ENCODE assay signal across 7 mouse cellular contexts in genomic region chr12:23010199-23010598, GRCm38 (mm10).
DNase-seq lines count a peak whose midpoint lies in the region; ATAC-seq and TF ChIP-seq lines count a peak whose summit lies in the region.
"Not testable (repeated sequence)": the region's sequence is repeated elsewhere in the genome, so short reads cannot be mapped to it uniquely, and the experiment has no call there.

No protein-coding gene starts in this region.

- H3K4me3 ChIP-seq in forebrain, postnatal 0 days (ENCODE audit: low read depth, low read length), result peak overlapping the region; percentile 30
- peak overlapping the region; percentile 54 for H3K4me3 ChIP-seq in liver, embryonic 12.5 days
- peak overlapping the region; percentile 38 for H3K4me3 ChIP-seq in midbrain, embryonic 15.5 days

- not testable (repeated sequence) for H3K27ac ChIP-seq in forebrain, postnatal 0 days (ENCODE audit: low read depth, low read length); liver, embryonic 12.5 days; midbrain, embryonic 15.5 days

- peak; percentile 60 for DNase-seq in embryo, embryonic 10 days (ENCODE audit: low spot score)
- DNase-seq in forebrain, postnatal 0 days, result peak; percentile 33
- DNase-seq in heart, postnatal 25 days (ENCODE audit: low spot score), result peak; percentile 1
- peak; percentile 20 for DNase-seq in kidney, postnatal 14 days
- peak; percentile 19 for DNase-seq in right cerebral cortex, postnatal 25 days

- TF ChIP-seq CTCF in forebrain, postnatal 0 days (IDR thresholded peaks at IDR 0.05; ENCODE audit: low read depth), result not testable (repeated sequence)

- intact Hi-C loops in heart, postnatal 25 days (cut with DNase I), result not testable (repeated sequence)

- H3K4me2 ChIP-seq in forebrain, postnatal 0 days (ENCODE audit: low read depth), result peak overlapping the region; percentile 34
- H3K4me2 ChIP-seq in liver, embryonic 12.5 days, result peak overlapping the region; percentile 60
- peak overlapping the region; percentile 41 for H3K4me2 ChIP-seq in midbrain, embryonic 15.5 days

- not testable (repeated sequence) for H3K36me3 ChIP-seq in forebrain, postnatal 0 days (ENCODE audit: insufficient read depth); liver, embryonic 12.5 days; midbrain, embryonic 15.5 days (replicated peaks)

- H3K9me3 ChIP-seq in forebrain, postnatal 0 days (ENCODE audit: low read length); liver, embryonic 12.5 days (replicated peaks); midbrain, embryonic 15.5 days: not testable (repeated sequence)

- H3K27me3 ChIP-seq in forebrain, postnatal 0 days (ENCODE audit: insufficient read depth, low read length); liver, embryonic 12.5 days (replicated peaks); midbrain, embryonic 15.5 days (replicated peaks): not testable (repeated sequence)

- H3K9ac ChIP-seq in forebrain, postnatal 0 days, result 0 out of 2 replicates have a peak overlapping the region, but pooled peaks have one; percentile 10
- not testable (repeated sequence) for H3K9ac ChIP-seq in liver, embryonic 12.5 days; midbrain, embryonic 15.5 days

- ATAC-seq in forebrain, postnatal 0 days, result 0 out of 2 replicates have a peak, but pooled peaks have one; percentile 29
- ATAC-seq in liver, embryonic 12.5 days; midbrain, embryonic 15.5 days (replicated peaks): not testable (repeated sequence)

- H3K4me1 ChIP-seq in forebrain, postnatal 0 days (ENCODE audit: insufficient read depth); liver, embryonic 12.5 days; midbrain, embryonic 15.5 days: not testable (repeated sequence)

- 2% methylated on average over 27 of the region's 37 CpGs for WGBS in forebrain, postnatal 0 days
- 1% methylated on average over 32 of the region's 37 CpGs for WGBS in liver, embryonic 12.5 days (ENCODE audit: insufficient replicate concordance)
- WGBS in midbrain, embryonic 15.5 days, result 2% methylated on average over 35 of the region's 37 CpGs

Comparison
In these comparisons a context has a peak if more than half of its experiments do, and no peak if none do; other contexts are left out.
1. DNase-seq: peak in every context shown above with its lines; median percentile 60 in embryo, embryonic 10 days; 33 in forebrain, postnatal 0 days; 20 in kidney, postnatal 14 days; 19 in right cerebral cortex, postnatal 25 days; 1 in heart, postnatal 25 days.